Mouse (Mus musculus) embryo, embryonic 11 days (tissue): ENCODE results near the gene Wfs1.

Experiments
- DNase-seq: peaks from one replicate; pipeline ENCODE4 v3.0.0-alpha.2; 2015

The Wfs1 gene

DNA sequence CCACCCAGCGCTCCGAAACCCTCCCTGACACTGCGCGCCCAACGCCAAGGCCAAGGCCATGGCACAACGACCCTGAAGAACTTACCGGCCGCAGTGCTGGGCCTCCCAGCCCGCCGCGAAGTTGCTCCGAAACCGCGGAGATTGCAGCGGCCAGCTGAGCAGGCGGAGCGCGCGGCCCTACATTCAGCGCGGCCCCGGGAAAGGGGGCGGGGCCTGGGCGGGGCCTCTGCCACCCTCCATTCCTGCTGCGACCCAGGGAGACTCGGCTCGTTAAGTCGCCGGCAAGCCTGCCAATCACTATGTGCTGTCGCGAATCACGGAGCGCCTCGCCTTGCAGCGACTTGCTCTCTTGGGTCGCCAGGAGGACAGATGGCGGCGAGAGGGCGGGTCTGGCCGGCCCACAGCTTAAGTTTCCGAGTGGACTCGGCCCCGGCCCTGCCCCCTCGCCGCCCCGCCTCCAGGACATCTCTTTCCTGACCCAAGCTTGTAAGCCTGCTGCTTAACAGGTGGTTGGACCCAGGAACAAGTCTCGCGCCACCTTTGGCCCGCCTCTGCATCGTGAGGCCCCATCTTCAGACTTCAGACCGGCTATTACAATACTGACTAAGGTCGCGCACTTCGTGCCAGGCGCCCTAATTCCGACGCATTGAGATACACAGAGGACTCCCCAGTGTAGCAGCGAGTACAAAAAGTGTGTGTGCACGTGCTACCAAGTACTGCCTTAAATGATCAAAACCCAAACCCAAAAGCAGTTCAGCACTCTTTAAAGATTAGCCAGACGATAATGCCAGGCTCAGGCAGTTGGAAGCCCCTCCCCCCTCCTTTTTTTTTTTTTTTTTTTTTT is at the start of gene Wfs1:
TSS of gene Wfs1 (minus strand) at position 425 of the 844 bp plus-strand sequence.
- peak; percentile 98 for DNase-seq

DNA sequence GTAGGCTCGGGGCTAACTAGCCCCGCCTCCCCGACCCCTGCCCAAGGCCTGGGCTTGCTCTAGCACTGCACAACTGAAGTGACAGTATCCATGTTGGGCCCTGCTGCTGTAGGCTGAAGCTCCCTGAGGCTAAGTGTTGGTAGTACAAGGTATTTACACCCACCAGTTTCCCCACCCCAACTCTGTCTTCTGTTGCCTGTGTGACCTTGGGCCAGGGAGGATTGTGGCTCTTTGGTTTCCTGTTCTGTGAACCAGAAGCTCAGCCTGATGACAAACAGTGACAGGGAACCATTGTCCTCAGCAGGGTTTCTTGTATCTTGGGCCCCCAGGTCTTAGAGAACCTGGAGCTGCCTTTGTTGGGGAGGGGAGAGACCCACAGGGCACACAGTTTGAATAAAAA is 47.9 kb upstream of the Wfs1 start:
- DNase-seq, result no peak

DNA sequence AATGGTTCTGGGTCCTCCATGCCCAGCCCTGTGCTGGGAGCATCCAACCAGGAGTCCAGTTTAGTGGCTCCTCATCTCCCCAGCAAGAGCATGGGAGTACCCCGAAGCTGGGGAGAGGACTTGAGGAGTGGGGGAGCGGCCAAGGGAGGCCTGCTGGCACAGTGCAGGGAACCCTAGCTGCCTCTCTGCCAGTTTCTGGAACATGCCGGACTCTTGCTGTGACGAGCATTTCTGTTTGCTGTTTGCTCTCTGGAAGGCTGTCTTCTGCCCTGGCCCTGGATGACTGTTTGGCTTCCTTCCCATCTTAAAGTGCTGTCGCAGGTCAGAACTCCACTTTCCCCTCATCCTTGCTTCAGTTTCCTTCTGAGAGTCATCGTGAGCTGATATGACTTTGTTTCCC is 46.9 kb upstream of the Wfs1 start:
- DNase-seq, result no peak

DNA sequence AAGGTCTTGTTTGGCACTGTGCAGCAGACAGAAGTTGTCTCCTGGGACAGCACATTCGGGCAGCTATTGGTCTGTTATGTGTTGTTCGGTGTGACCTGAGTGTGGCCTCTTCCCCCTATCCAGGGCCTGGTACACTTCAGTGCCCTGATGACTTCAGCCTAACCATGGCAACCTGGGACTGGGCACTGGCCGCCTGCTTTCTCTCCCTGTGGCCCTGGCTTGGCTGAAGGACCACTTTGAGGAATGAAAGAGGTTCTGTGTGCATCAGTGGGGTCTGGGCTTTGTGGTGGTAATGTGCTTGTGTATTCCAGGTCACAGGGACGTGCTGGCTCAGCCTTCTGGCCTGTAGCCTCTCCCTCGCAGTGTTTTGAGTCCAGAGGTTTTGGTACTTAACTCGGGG is 46.2 kb upstream of the Wfs1 start:
- no peak for DNase-seq

DNA sequence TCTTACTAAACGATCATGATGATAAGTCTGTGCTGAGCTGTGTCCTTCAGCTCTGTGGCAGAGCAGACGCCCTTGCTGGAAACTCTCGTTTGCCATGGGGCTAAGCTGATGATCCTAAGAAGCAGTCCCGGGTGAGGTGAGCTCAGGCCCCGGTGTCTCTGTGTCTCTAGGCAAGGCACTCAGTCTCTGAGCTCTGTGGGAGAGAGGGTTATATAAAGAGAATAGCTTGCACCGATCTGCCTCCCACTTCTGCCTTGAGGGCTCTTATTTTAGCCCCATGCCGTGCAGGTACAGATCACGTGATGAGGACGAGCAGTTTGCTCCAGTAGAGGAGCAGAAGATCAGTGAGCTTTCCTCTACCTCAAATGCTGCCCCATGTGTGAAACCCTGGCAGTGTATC is 41.7 kb upstream of the Wfs1 start:
- no peak for DNase-seq

DNA sequence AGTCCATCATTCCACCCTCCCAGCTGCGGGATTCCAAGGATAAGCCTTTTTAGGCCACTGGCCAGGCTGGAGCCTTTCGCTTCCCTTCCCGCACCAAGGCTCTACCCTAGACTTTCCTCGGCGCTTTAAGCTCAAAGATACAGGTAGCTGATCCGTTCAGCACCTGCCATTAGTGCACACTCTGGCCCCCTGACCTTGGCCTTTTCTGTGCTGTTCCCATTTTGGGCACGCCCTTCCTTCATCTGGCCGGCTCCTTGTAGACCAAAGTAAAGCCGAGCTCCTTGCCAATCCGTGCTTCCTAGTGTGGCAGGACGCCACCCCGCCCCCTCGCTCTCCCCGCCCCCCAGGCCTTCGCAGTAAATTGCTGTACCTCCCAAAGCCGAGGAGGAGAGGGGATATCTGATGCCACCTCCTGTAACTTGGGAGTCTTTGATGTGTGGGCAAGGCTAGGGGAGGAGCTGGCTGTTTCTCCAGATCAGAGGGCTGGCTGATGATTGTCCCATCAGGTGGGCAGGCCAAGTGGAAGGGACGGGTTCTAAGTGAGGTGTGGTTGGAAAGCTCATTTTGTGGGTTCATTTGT is 40.4 kb upstream of the Wfs1 start:
- peak; percentile 11 for DNase-seq

DNA sequence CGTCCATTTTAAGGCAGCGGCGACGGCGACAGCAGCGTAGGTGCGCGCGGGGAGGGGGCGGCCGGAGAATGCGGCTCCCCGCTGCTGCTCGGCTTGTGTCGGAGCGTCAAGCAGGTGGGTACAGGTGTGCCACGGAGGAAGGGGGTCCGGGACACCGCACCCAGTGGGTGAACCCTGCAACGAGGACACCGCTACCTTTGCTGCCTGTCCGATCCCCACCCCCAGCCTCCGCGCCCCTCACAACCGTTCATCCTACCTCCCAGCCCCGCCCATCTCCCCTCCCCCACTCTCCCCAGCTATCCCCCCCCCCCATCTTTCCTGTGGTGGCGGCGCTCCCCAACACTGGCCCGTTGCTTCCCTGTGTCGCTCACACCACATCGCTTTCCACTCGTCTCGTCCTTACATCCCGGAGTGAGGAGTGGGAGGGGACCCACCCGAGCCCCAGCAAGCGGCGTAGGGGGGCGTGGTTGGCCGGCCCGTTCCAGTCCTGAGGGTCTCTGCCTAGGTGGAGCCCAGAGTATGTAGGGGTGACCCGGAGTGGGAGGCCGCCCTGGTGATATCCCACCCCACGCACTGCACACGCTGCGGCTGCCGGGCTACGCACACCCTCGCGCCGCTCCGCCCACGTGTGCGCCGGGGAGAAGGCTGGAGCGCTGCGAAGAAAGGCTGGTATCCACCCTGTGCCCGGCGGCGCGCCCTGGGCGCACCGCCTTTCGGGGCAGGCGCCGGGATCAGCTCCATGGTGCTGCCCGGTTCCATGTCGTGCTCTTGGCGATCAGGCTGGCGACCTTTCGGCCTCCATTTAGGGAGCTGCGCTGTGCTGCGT is 39.7 kb upstream of the Wfs1 start:
- peak; percentile 47 for DNase-seq

DNA sequence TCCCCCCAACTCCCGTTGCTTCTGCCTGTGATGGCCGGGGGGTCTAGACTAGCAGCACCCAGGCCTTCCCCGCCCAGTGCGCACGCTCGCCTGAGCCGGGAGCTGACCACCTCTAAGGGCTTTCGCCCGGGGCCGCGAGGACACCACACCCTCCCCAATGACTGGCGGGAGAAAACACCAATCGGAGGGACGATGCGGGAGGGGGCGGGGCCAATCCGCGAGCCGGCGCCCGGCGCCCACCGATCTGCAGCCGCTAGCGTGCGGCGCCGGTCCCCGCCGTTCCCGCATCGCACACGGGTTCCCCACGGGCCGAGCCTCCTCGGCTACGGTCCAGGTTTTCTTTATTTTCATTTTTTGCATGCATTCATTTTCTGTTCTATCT is 39.1 kb upstream of the Wfs1 start:
- peak; percentile 88 for DNase-seq

DNA sequence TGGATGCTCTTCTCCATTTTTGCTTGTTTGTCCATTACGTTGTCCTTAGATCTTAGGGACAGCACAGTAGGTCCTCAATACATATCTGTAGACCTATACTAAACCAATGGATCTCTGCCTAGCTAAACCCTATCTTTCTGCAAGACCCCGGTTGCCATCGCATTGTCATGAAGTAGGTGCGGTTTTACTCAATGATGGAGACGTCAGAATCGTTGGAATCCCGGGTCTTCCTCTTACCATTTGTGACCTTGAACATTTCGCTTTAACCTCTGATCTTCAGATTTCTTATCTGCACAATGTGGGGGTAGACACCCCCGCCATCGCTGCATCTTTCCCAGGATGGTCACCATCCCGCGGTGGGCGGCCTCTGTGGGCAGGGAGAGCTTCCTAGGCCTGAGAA is 38.7 kb upstream of the Wfs1 start:
- no peak for DNase-seq

DNA sequence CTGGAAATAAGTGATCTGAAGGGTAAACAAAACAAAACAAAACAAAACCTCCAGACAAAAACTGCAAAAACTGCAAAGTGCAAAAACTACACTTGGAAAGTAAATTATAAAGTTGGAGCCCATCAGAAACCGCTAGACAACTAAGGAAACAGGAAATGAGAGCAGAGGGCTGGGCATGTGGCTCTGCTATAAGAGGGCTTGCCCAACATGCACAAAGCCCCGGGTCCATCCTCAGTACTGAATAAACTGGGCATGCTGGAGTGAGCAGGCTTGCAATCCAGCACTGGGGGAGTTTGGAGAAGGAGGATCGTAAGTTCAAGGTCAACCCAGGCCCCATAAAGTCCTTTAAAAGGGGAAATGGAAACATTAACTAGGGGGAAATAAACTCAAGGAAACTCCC is 28.2 kb upstream of the Wfs1 start:
- DNase-seq, result no peak

DNA sequence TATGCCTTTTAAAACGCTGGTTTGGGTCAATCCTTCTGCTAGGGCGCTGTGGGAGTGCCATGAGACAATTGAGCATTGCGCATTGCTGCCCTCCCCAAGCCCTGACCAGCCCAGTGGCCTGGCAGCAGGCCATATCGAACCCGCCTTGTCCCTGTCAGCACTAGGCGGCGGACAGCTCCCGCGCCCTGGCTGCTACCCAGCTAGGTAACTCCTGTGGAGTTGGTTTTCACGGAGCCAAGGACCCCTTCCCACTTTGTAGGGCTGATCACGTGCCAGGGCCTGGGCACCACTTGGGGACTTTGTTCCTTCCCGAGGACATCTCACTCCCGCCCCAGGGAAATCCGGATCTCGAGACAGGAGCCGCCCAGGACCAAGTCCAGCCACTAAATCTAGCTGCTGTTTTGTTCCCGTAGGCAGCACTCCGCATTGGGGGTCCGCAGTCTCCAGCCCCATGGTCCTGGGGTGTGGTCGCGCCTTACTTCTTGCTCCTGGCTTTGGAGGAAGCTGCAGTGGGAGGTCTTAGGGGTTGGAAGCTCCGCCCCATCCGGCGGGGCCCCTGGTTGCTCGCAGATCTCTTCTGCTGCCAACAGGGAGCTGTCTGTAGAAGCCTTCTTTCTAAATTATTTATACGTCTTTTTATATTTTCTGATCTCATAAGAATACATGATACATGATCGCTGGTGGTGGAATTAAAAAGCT is 26.8 kb upstream of the Wfs1 start:
- DNase-seq, result peak; percentile 68

DNA sequence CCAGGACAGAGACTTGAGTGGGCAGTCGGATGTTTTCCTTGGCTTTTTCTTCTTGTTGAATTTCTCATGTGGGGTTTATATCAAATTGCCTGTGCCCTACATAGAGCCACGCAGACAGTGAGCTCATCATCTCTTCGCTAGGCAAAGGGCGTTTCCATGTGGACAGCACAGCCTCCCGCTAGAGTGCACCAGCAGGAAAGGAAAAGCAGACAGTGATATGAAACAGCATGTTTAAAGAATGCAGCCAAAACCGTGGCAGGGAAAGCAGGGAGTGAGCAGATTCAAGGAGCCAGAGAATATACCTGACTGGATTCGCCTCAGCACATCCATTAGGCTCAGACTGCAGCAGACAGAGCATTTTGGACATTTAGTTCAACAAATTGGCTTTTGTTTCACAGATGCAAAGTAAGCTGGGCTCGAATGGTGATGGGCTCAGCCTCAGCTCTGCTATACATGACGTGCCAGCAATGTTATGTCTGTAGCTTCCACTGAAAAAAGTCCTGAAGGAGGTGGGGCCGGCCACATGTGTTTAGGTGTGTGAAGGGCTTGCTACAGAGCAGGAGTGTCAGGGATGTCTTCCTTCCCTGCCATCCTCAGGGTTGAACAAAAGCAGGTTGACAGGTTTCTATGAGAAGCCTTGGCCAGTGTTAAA is 21.8 kb upstream of the Wfs1 start:
- DNase-seq, result no peak

DNA sequence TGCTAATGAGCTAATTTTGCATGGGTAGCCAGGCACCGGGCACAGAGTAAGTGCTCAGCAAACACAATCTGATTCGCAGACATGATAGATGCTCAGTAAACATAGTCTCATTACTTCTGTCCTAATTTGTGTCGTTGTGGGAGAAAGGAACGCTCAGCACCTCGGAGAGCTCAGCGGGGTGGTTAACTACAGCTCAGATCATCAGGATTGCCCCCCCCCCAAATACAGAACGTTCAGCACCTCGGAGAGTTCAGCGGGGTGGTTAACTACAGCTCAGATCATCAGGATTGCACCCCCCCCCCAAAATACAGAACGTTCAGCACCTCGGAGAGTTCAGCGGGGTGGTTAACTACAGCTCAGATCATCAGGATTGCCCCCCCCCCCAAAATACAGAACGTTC is 20.8 kb upstream of the Wfs1 start:
- DNase-seq, result peak; percentile 48

DNA sequence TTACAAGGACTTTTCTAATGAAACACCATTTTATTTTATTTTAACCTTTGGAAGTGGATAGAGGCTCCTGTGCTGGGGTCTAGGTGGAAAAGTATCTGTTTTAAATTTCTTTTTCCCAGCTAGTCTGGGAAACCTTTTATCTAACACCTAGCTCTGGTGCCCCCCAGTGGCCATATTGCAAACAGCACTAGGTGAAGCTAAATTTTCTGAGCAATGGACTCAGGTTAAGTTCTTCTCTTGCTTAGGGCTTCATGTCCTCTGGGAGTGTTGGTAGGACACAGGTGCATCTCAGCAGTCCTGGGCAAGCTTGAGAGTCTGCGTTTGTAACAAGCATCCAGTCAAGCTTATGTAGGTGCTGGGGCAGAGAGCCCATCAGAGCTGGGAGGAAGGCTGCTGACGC is 13.0 kb upstream of the Wfs1 start:
- peak; percentile 73 for DNase-seq

DNA sequence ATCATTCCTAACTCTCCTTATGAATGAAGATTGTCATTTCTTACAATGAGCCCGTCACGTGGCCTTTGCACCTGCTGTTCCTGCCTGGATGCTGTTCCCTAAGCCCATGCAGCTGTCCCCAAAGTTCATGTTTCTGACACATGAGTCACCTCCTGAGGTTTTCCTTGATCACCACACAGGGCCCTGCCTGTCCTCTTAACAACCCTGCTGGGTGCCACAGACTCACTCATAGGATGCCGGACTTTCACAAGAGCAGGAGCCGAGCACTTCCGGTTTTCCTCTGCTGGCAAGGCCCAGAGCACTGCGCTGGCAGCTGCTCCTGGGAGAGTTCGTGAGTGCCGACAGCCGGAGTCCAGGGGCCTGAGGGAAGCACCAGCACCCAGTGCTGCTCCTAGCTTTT is 12.0 kb upstream of the Wfs1 start:
- no peak for DNase-seq

DNA sequence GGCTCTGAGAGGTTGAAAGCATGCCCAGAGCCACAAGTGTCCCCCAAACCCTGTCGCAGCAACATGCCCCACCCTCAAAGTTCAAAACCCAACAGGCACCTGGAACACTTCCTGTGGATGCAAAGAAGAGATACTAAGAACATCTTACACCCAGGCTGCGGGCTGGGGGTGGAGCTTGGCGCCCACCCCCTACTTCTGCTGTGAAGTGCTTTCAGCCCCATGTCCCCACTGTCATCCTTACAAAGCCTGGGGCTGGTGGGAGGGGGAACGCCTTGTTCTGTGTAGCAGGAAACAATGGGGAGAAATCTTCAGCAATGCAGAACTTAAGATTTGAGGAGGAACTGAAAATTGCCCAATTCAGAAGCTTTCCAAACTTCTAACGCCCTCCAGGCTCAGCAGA is 9.0 kb upstream of the Wfs1 start:
- DNase-seq, result no peak

DNA sequence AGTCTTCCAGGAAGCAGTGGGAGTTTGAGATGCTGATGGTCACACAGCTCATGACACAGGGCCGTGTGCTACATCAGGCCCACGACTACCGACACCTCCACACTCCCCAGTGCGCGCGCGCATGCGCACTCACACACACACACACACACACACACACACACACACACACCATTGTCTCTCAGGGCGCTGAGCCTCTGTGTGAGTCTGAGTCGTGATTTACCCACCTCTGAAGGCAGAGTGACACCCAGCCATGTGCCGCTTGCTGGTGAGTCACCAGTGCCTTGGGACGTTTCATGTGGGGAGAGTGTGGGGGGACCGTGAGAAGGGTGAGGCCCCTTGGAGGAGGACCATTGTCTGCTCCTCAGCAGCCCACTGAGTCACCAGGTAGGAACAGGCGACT is 7.4 kb upstream of the Wfs1 start:
- DNase-seq, result no peak

DNA sequence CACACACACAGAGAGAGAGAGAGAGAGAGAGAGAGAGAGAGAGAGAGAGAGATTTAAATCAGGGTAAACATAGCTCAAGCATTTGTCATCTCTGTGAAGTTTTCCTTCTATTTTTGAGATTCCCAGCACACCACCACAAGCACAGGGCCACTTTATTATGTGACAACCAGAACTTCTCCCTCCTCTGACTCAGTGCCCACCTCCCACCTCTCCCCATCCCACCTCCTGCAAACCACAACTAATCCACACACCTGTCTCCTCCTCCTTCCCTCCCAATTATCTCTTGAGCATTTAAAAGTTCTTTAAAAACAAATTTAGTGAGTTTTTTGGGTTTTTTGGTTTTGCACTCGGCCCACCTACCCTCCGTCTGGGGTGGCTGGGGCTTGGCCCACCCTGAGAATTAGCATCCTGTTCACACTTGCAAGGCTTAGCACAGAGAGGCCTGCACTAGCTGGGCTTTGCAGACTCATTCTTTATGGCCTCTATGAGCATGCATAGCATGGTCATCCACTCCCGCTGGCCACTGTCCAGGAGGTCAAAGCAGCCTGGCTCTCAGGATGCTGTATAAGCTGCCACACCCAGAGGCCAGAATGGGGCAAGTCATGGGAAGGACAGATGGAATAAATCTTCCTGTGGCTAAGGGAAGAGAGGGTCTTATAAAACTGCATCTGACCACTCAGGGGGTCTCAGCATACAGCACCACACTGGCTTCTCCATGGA is 1.8 kb upstream of the Wfs1 start:
- DNase-seq, result no peak

DNA sequence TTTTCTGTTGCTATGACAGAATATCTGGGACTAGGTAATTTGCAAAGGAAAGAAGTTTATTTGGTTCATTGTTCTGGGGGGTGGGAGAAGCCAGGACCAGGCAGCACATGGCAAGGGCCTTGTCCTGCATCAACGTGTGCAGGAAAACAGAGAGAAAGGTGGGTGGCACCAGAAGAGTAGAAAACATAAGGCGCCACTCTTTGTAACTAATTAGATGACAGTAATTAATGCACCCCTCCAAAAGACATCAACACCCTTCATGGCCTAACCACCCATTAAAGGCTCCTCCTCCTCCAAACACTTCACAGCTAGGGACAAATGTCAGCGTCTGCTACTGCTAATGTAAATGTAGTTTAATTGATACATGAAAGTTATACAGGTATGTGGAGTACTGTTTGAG is 1.2 kb upstream of the Wfs1 start:
- DNase-seq, result no peak

DNA sequence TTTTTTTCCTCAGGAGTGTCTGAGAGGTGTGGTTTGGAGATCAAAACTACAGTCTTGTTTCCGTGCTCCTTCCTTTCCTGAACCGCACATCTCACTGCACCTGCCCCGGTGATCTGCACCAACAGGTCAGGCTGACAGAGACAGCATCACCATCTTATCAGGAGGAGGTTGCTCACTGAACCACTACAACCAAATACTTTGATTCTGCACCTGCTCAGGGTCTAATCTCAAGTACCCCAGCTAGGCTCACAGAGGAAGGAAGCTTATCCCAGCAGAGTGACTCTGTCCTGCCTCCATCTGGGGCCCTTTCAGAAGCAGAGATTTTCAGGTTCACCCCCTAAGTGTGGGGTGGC is 596 bp upstream of the Wfs1 start:
- DNase-seq, result no peak

DNA sequence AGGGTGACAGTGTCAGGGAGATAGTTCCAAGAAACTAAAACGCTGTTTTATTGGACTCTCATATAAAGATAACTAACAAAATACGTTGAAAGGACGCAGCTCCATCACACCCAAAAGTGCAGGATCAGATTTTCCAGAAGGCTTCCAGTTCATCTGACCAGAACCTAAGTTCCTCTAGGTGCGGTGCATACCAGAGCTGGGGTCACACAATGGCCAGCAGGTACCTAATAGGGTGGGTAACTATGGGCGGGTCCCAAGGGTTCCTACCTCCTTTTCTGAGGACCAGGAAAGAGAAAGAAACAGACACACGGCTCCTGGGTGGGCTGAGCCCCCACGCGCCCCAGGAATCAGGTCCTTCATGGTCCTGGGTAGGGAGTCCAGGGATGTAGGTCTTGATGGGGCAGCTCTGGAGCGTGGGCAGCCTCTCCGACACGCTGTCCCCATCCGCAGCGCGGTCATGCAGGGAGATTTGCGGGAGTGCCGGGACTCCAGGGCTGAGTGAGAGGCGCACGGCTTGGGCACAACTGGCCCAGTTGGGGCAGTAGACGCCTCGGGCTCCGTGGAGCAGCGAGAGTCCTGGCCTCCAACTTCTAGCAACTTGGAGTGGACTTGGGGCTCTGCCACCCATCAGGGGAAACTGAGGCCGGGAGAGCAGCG is 753 bp downstream of the Wfs1 start:
- no peak for DNase-seq

DNA sequence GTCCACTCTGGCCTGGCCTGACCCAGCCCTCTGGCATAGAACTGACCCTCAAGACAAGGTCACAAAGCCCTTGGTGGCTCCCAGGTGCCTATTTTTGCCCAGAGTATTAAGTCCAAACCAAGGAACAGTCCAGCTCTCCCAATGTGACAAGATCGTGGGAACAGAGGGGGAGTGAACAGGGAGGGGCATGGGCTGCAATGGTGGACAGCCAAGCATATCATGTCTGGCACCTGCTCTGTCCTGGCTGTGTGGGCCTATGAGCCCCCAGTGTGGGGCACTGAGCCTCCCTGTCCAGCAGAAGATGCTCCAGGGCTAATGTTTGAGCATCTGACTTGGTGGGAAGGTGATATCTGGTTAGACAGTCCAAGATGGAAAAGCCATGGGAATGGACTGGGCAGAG is 2.4 kb downstream of the Wfs1 start:
- no peak for DNase-seq
